Mouse (Mus musculus) layer of hippocampus, adult 9-11 months (tissue): ENCODE results near the gene Gramd4.
"Not testable (repeated sequence)": the region's sequence is repeated elsewhere in the genome, so short reads cannot be mapped to it uniquely, and the experiment has no call there.

Source experiments
- DNase-seq: peaks from one replicate; pipeline ENCODE4 v3.0.0; 2022

The Gramd4 gene

GRCm38 (mm10) chr15:86051878-86052478 lies 5.5 kb upstream of the Gramd4 start:
- DNase-seq, result no peak

GRCm38 (mm10) chr15:86053890-86054536 lies 3.5 kb upstream of the Gramd4 start:
- peak; percentile 67 for DNase-seq

GRCm38 (mm10) chr15:86054861-86055260 lies 2.6 kb upstream of the Gramd4 start:
- not testable (repeated sequence) for DNase-seq

- no peak for DNase-seq
These were observed 1.2 kb upstream of the Gramd4 start for GRCm38 (mm10) chr15:86056221-86056760.

- DNase-seq, result no peak
These were observed 413 bp downstream of the Gramd4 start for GRCm38 (mm10) chr15:86057908-86058307.

GRCm38 (mm10) chr15:86058394-86058915 lies 960 bp downstream of the Gramd4 start:
- DNase-seq, result peak; percentile 89

- DNase-seq, result no peak
These were observed 1.7 kb downstream of the Gramd4 start for GRCm38 (mm10) chr15:86058931-86059834.

GRCm38 (mm10) chr15:86059835-86060380 lies 2.4 kb downstream of the Gramd4 start:
- DNase-seq, result no peak

- no peak for DNase-seq
These were observed 3.1 kb downstream of the Gramd4 start for GRCm38 (mm10) chr15:86060581-86060980.

- no peak for DNase-seq
These were observed 3.7 kb downstream of the Gramd4 start for GRCm38 (mm10) chr15:86061221-86061620.

GRCm38 (mm10) chr15:86061848-86062481 lies 4.5 kb downstream of the Gramd4 start:
- no peak for DNase-seq

GRCm38 (mm10) chr15:86064191-86064849 lies 6.8 kb downstream of the Gramd4 start:
- DNase-seq, result no peak

- no peak for DNase-seq
These were observed 7.3 kb downstream of the Gramd4 start for GRCm38 (mm10) chr15:86064850-86065229.

- no peak for DNase-seq
These were observed 7.9 kb downstream of the Gramd4 start for GRCm38 (mm10) chr15:86065367-86065766.

GRCm38 (mm10) chr15:86066836-86067580 lies 9.5 kb downstream of the Gramd4 start:
- no peak for DNase-seq

- DNase-seq, result no peak
These were observed 10.1 kb downstream of the Gramd4 start for GRCm38 (mm10) chr15:86067581-86067910.

- no peak for DNase-seq
These were observed 10.5 kb downstream of the Gramd4 start for GRCm38 (mm10) chr15:86067941-86068495.

- DNase-seq, result no peak
These were observed 11.7 kb downstream of the Gramd4 start for GRCm38 (mm10) chr15:86069011-86069791.

- DNase-seq, result no peak
These were observed 12.9 kb downstream of the Gramd4 start for GRCm38 (mm10) chr15:86070368-86070767.

- DNase-seq, result no peak
These were observed 13.7 kb downstream of the Gramd4 start for GRCm38 (mm10) chr15:86071166-86071565.
